ENCODE assay signal across 16 mouse cellular contexts in the genomic region with DNA sequence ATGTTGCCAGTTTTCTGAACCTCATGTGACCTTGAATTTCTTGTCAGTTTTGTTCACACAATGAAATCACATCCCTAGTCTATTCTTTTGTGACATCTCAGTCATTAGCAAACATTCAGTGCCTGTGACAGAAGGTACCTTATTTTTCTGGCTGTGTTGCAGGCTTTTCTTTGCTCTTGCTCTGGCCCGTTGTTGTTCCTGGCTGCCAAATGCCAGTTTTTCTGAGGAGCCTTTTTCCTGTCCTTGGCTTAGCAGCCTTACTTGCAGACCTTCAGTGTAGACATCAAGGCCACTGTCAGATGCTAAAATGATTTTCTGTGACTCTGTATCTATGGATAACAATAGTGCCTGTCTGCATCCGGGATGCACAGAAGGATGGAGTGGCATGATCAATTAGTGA.
DNase-seq lines count a peak whose midpoint lies in the region; ATAC-seq lines count a peak whose summit lies in the region.
"Had no signal": no experiment of that assay in that cellular context is flagged by ENCODE, and none has a peak within 500 bp of the region (broad histone marks: within the 10 kb centered on the region; RNA-seq: fewer than 3 reads in every experiment).

No protein-coding gene starts in this region.

- ATAC-seq in cerebellum, adult (ENCODE audit: insufficient number of reproducible peaks, low FRiP score, low TSS enrichment), result peak; percentile 40; the same call in 1 of the 2 replicates
- ATAC-seq: liver, embryonic 12.5 days had no signal

- intact Hi-C loops in heart, postnatal 25 days (cut with DNase I), result no loop called here

- DNase-seq in cerebellum, postnatal 4 days (ENCODE audit: low spot score in 2 of 2), result no peak
- peak; percentile 82 for DNase-seq in brain, adult 2 months (ENCODE audit: low read depth, low spot score)
- DNase-seq in cerebellum, adult 11-12 months, result peak; percentile 57
- DNase-seq in cerebellum, postnatal 10 days, result peak; percentile 41 to 50
- no peak for DNase-seq in urinary bladder, postnatal 4 days (ENCODE audit: low spot score in 2 of 2)
- no peak for DNase-seq in heart, postnatal 25 days (ENCODE audit: low spot score)
- DNase-seq: adrenal gland, postnatal 25 days; kidney, adult 2 months; kidney, postnatal 14 days; lung, adult 18-20 months; lung, postnatal 14 days; retina, postnatal 1 day; right cerebral cortex, postnatal 25 days; spleen, adult 18-20 months had no signal

Comparison
In these comparisons a context has a peak if more than half of its experiments do, and no peak if none do; other contexts are left out.
1. DNase-seq: peak in brain, adult 2 months (single experiment), cerebellum, adult 11-12 months (single experiment) and cerebellum, postnatal 10 days (2 of 2); none in cerebellum, postnatal 4 days (0 of 2), urinary bladder, postnatal 4 days (0 of 2) and heart, postnatal 25 days (single experiment).